Mouse (Mus musculus): ENCODE measurements around the gene Rec114. TPM values are rescaled to one million over a fixed set of nuclear protein-coding genes. Genes with fewer than 3 reads are reported as not detected.

The Rec114 gene
- polyA plus RNA-seq, 1 experiment: 6.6 TPM

DNA sequence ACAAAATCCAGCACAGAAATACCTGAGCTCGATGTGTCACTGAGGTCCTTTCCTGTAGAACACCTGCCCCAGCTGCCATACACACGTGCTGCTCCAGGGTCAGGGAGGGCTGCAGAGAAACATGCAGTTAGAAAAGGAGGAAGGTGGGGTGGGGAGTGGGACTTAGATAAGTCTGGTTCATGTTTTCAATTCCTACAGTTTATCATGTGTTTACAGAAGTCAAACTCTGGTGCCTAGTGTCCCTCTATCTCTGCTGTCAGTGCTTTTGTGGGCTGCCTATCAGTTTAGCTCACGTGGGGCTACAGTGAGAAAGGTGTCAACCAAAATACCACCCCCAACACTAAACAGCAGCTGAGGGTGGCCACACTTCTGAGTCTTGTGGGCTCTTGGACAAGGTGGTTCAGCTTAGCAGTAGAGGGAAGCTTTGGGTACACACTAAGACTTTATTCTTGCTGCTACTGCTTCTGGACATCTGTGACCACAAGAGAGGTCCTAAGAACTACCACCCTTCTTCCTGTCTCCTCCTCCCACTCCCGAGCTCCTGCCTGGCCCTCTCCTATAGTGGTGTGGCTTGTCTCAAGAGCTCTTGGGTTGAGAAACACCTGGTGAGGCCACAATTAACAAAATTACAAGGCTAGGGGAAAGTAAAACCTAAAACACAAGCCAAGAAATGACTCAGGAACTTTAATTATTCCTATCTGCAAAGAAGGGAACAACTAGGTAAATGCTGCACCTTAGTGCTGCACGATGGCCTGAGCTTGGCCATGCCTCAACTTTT is 85.8 kb downstream of the Rec114 start:
- H3K36me3 ChIP-seq (ENCODE audit: control insufficient read depth, insufficient read depth, low read length): no peaks in the 10 kb centered on the region
- no peak overlapping the region for H3K4me3 ChIP-seq (ENCODE audit: control insufficient read depth, low read depth, low read length)
- H3K27ac ChIP-seq (ENCODE audit: control insufficient read depth, insufficient read depth, low read depth, low read length): no peak overlapping the region
- H3K4me1 ChIP-seq (ENCODE audit: control insufficient read depth, insufficient read depth, low read length): no peaks in the 10 kb centered on the region
- TF ChIP-seq CTCF (IDR thresholded peaks at IDR 0.05; ENCODE audit: control insufficient read depth, insufficient read depth, insufficient replicate concordance, low read depth, low read length) (no peak), POLR2A (IDR thresholded peaks at IDR 0.05; ENCODE audit: control insufficient read depth, low read depth, low read length) (no peak)
- H3K27me3 ChIP-seq (ENCODE audit: control insufficient read depth, insufficient read depth, low read length): no peaks in the 10 kb centered on the region

GRCm38 (mm10) chr9:58656824-58657223 is 86.9 kb downstream of the Rec114 start:
- TF ChIP-seq CTCF (IDR thresholded peaks at IDR 0.05; ENCODE audit: control insufficient read depth, insufficient read depth, insufficient replicate concordance, low read depth, low read length): no peak
- no peak for TF ChIP-seq POLR2A (IDR thresholded peaks at IDR 0.05; ENCODE audit: control insufficient read depth, low read depth, low read length)
- no peaks in the 10 kb centered on the region for H3K4me1 ChIP-seq (ENCODE audit: control insufficient read depth, insufficient read depth, low read length)
- H3K27ac ChIP-seq (ENCODE audit: control insufficient read depth, insufficient read depth, low read depth, low read length): no peak overlapping the region
- no peak overlapping the region for H3K4me3 ChIP-seq (ENCODE audit: control insufficient read depth, low read depth, low read length)
- no peaks in the 10 kb centered on the region for H3K36me3 ChIP-seq (ENCODE audit: control insufficient read depth, insufficient read depth, low read length)
- no peaks in the 10 kb centered on the region for H3K27me3 ChIP-seq (ENCODE audit: control insufficient read depth, insufficient read depth, low read length)

DNA sequence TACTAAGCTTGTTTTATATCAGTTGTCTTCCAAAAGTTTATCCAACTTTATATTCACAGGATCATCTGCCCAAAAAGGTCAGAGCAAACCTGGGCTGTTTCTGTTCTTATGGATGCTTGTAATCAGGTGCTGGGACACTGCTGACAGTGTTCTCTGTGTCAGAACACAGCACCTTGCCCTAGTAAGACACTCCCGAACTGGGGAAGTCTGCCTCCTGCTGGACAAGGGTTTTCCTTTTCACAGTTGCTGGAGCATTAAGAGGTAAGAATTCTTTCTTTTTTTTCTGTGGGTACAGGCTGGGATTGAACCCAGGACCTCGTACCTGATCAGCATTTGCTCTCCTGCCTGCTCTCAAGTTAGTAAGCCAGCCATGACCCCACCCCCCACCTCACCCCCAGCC is 87.4 kb downstream of the Rec114 start:
- no peak overlapping the region for H3K27ac ChIP-seq (ENCODE audit: control insufficient read depth, insufficient read depth, low read depth, low read length)
- no peaks in the 10 kb centered on the region for H3K36me3 ChIP-seq (ENCODE audit: control insufficient read depth, insufficient read depth, low read length)
- no peaks in the 10 kb centered on the region for H3K27me3 ChIP-seq (ENCODE audit: control insufficient read depth, insufficient read depth, low read length)
- no peaks in the 10 kb centered on the region for H3K4me1 ChIP-seq (ENCODE audit: control insufficient read depth, insufficient read depth, low read length)
- no peak overlapping the region for H3K4me3 ChIP-seq (ENCODE audit: control insufficient read depth, low read depth, low read length)
- TF ChIP-seq CTCF (IDR thresholded peaks at IDR 0.05; ENCODE audit: control insufficient read depth, insufficient read depth, insufficient replicate concordance, low read depth, low read length) (no peak), POLR2A (IDR thresholded peaks at IDR 0.05; ENCODE audit: control insufficient read depth, low read depth, low read length) (no peak)

DNA sequence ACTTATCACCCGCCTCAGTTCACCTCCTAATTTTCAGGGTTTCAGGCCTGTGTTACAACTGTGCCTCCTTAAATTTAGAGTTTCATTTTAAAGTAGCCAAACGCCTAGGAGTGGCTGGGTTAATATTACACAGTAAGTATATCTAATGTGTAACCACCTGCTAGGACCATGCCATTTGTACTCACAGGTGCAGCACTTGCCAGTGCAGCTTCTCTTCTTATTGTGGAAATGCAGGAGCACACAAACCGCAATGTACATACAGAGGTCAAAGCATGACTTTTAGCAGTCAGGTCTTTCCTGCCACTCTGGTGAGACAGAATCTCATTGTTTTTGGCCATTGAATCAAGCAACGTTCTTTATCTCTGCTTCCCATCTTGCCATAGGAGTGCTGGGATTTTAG is 89.3 kb downstream of the Rec114 start:
- Histone ChIP-seq H3K4me1 (ENCODE audit: control insufficient read depth, insufficient read depth, low read length) (no peaks in the 10 kb centered on the region), H3K4me3 (ENCODE audit: control insufficient read depth, low read depth, low read length) (no peak overlapping the region), H3K27ac (ENCODE audit: control insufficient read depth, insufficient read depth, low read depth, low read length) (no peak overlapping the region), H3K36me3 (ENCODE audit: control insufficient read depth, insufficient read depth, low read length) (no peaks in the 10 kb centered on the region), H3K27me3 (ENCODE audit: control insufficient read depth, insufficient read depth, low read length) (no peaks in the 10 kb centered on the region)
- TF ChIP-seq CTCF (IDR thresholded peaks at IDR 0.05; ENCODE audit: control insufficient read depth, insufficient read depth, insufficient replicate concordance, low read depth, low read length) (no peak), POLR2A (IDR thresholded peaks at IDR 0.05; ENCODE audit: control insufficient read depth, low read depth, low read length) (no peak)

GRCm38 (mm10) chr9:58651993-58652392 is 91.8 kb downstream of the Rec114 start:
- TF ChIP-seq POLR2A (IDR thresholded peaks at IDR 0.05; ENCODE audit: control insufficient read depth, low read depth, low read length) (no peak), CTCF (IDR thresholded peaks at IDR 0.05; ENCODE audit: control insufficient read depth, insufficient read depth, insufficient replicate concordance, low read depth, low read length) (no peak)

DNA sequence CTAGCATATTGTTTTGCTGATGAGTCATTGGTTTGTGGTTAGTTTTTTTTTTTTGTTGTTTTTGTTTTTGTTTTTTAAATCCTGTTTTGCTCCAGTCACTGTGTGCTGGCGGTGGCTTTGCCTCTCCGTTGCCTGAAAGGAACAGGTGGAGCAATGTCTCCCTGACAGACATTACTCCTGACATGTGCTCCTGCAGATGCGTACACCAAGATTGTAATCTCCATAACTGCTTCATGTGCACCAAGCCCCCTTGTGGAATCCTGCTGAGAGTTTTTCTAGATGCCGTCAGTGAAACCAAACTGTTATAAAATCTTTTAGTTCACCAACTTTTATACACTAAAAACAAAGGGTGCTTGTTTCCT is 94.5 kb downstream of the Rec114 start:
- H3K4me3 ChIP-seq (ENCODE audit: control insufficient read depth, low read depth, low read length): no peak overlapping the region
- H3K27ac ChIP-seq (ENCODE audit: control insufficient read depth, insufficient read depth, low read depth, low read length): no peak overlapping the region
- H3K36me3 ChIP-seq (ENCODE audit: control insufficient read depth, insufficient read depth, low read length): no peaks in the 10 kb centered on the region
- no peaks in the 10 kb centered on the region for H3K27me3 ChIP-seq (ENCODE audit: control insufficient read depth, insufficient read depth, low read length)
- TF ChIP-seq CTCF (IDR thresholded peaks at IDR 0.05; ENCODE audit: control insufficient read depth, insufficient read depth, insufficient replicate concordance, low read depth, low read length): no peak
- TF ChIP-seq POLR2A (IDR thresholded peaks at IDR 0.05; ENCODE audit: control insufficient read depth, low read depth, low read length): no peak
- no peaks in the 10 kb centered on the region; the same call in 1 of the 2 replicates for H3K4me1 ChIP-seq (ENCODE audit: control insufficient read depth, insufficient read depth, low read length)

More at GRCm38 (mm10) chr9:58651993-58652392, 91.8 kb downstream of the Rec114 start:
- no peaks in the 10 kb centered on the region for H3K4me1 ChIP-seq (ENCODE audit: control insufficient read depth, insufficient read depth, low read length)
- no peak overlapping the region for H3K27ac ChIP-seq (ENCODE audit: control insufficient read depth, insufficient read depth, low read depth, low read length)
- H3K27me3 ChIP-seq (ENCODE audit: control insufficient read depth, insufficient read depth, low read length): no peaks in the 10 kb centered on the region
- H3K4me3 ChIP-seq (ENCODE audit: control insufficient read depth, low read depth, low read length): no peak overlapping the region
- no peaks in the 10 kb centered on the region for H3K36me3 ChIP-seq (ENCODE audit: control insufficient read depth, insufficient read depth, low read length)

DNA sequence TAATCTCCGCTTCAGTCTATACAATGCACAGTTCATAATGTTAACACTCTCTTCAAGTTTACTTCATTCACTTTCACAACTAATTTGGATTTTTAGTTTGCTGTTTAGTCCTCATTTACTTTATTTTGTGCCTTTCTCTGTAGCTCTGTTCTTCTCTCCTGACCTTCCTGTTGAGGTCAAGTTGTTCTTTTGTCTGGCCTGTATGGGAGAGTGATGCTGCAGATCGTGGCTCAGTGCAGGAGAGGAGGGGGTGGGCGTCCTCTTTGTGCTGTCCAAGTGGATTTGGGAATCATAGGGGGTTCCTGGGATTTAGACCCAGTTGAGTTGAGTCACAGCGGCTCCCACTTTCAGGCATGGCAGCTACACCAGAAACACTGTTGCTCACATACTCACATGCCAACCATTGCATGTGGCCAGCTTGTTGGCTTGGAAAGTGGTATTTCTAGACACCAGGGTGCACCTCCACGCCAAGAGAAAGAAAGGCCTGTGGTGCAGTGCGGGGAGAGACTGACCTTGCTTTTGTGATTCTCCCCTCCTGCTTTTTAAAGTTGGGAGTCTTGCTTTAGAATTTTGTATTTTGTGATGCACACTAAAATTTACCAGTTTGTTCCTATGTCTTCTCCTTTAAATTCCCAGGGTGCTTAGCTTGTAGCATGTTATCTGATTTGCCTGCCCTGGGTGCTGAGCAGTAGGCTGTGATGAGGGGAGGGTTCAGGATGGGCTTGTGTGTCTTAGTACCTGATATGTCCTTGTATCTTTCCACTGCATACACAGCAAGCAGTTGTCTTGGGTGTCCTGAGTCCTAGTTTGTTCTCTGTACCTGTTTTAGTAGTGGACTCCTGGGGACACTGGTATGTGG is 95.1 kb downstream of the Rec114 start:
- TF ChIP-seq CTCF (IDR thresholded peaks at IDR 0.05; ENCODE audit: control insufficient read depth, insufficient read depth, insufficient replicate concordance, low read depth, low read length) (no peak), POLR2A (IDR thresholded peaks at IDR 0.05; ENCODE audit: control insufficient read depth, low read depth, low read length) (no peak)
- H3K4me1 ChIP-seq (ENCODE audit: control insufficient read depth, insufficient read depth, low read length): no peaks in the 10 kb centered on the region; the same call in 1 of the 2 replicates
- no peaks in the 10 kb centered on the region for H3K27me3 ChIP-seq (ENCODE audit: control insufficient read depth, insufficient read depth, low read length)
- H3K4me3 ChIP-seq (ENCODE audit: control insufficient read depth, low read depth, low read length): no peak overlapping the region
- no peaks in the 10 kb centered on the region for H3K36me3 ChIP-seq (ENCODE audit: control insufficient read depth, insufficient read depth, low read length)
- H3K27ac ChIP-seq (ENCODE audit: control insufficient read depth, insufficient read depth, low read depth, low read length): no peak overlapping the region
